Mouse (Mus musculus): Measurements from ENCODE around the gene Ugt1a8.

GRCm38 (mm10) chr1:88247660-88248059 lies 160.0 kb downstream of the Ugt1a8 start:
- TF ChIP-seq CTCF (IDR thresholded peaks at IDR 0.05; ENCODE audit: low read depth, low read length) (no peak), GATA2 (IDR thresholded peaks at IDR 0.05; ENCODE audit: borderline replicate concordance, low read depth, low read length) (no peak), GATA1 (IDR thresholded peaks at IDR 0.05; ENCODE audit: borderline replicate concordance, low read length) (no peak), TAL1 (conservative IDR thresholded peaks at IDR 0.05; ENCODE audit: low read depth, low read length) (no peak)

Data from G1E (cell line).